Mouse (Mus musculus): ENCODE measurements around the gene Stim1. TPM values are rescaled to one million over a fixed set of nuclear protein-coding genes. Genes with fewer than 3 reads are reported as not detected.
A peak's percentile ranks its signal among the peaks of the same experiment; 100 is the strongest.
"Not testable (repeated sequence)": the region's sequence is repeated elsewhere in the genome, so short reads cannot be mapped to it uniquely, and the experiment has no call there.

Gene Stim1
- total RNA-seq, 2 experiments from 2014 or later, result 63.5 to 73.1 TPM

- no peak for DNase-seq
Observed at GRCm38 (mm10) chr7:102361297-102361696, 93.7 kb downstream of the Stim1 start.

GRCm38 (mm10) chr7:102363853-102364252 lies 96.2 kb downstream of the Stim1 start:
- DNase-seq, result no peak

- peak; percentile 45 to 46 for DNase-seq
Observed at GRCm38 (mm10) chr7:102369661-102370060, 102.1 kb downstream of the Stim1 start.

GRCm38 (mm10) chr7:102370526-102370925 lies 102.9 kb downstream of the Stim1 start:
- DNase-seq, result peak; percentile 52 to 55

- no peak for DNase-seq
Observed at GRCm38 (mm10) chr7:102373382-102374072, 105.9 kb downstream of the Stim1 start.

- no peak for DNase-seq
Observed at GRCm38 (mm10) chr7:102383221-102383620, 115.6 kb downstream of the Stim1 start.

- no peak for DNase-seq
Observed at GRCm38 (mm10) chr7:102385973-102386372, 118.4 kb downstream of the Stim1 start.

- DNase-seq, result no peak
Observed at GRCm38 (mm10) chr7:102389082-102389481, 121.5 kb downstream of the Stim1 start.

GRCm38 (mm10) chr7:102393898-102394297 lies 126.3 kb downstream of the Stim1 start:
- no peak for DNase-seq

- DNase-seq, result peak; percentile 23 to 51
Observed at GRCm38 (mm10) chr7:102395894-102396293, 128.3 kb downstream of the Stim1 start.

GRCm38 (mm10) chr7:102396331-102396730 lies 128.7 kb downstream of the Stim1 start:
- DNase-seq, result no peak

GRCm38 (mm10) chr7:102399180-102399731 lies 131.7 kb downstream of the Stim1 start:
- DNase-seq, result no peak

GRCm38 (mm10) chr7:102404118-102404517 lies 136.5 kb downstream of the Stim1 start:
- DNase-seq, result no peak

- DNase-seq, result no peak
Observed at GRCm38 (mm10) chr7:102407440-102407839, 139.8 kb downstream of the Stim1 start.

GRCm38 (mm10) chr7:102415272-102415671 lies 147.7 kb downstream of the Stim1 start:
- not testable (repeated sequence) for DNase-seq

GRCm38 (mm10) chr7:102415841-102416240 lies 148.2 kb downstream of the Stim1 start:
- no peak for DNase-seq

GRCm38 (mm10) chr7:102417398-102417797 lies 149.8 kb downstream of the Stim1 start:
- DNase-seq, result peak; percentile 30 to 34

GRCm38 (mm10) chr7:102422036-102422435 lies 154.4 kb downstream of the Stim1 start:
- no peak for DNase-seq

- DNase-seq, result no peak
Observed at GRCm38 (mm10) chr7:102425933-102426685, 158.5 kb downstream of the Stim1 start.

- DNase-seq, result no peak
Observed at GRCm38 (mm10) chr7:102434344-102434743, 166.7 kb downstream of the Stim1 start.

- no peak for DNase-seq
Observed at GRCm38 (mm10) chr7:102440822-102441656, 173.4 kb downstream of the Stim1 start.

Data from adrenal gland, postnatal 36 days (tissue).